Mouse (Mus musculus): ENCODE measurements around the gene Cela2a.

Cela2a gene

DNA sequence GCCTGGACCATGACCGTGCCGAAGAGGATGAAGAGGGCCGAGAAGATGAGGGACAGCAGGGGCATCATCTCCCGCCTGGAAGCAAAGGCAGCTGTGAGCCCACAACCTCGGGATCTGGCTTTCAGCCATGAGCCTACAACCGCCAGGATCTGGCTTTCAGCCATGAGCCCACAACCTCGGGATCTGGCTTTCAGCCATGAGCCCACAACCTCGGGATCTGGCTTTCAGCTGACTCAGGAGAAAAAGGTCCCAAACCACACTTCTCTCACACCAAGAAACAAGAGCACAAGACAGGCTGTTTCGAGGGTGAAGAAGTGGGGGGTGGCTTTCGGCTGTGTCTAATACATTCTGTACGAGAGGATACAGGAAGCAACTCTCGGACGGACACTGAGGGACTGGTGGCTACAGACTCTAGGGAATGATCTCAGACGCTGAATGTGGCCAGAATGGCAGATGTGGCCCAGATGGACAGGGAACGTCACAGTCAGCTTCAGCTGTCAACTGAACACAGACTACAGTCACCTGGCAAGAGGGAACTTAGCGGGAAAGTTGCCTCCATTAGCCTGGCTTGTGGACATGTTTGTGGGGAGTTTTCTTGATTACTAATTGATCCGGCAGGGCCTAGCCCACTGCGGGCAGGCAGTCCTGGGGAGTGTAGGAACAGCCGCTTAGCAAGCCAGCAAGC, 59.1 kb downstream of the Cela2a start:
- no peak for DNase-seq (ENCODE audit: low read depth, low spot score)

DNA sequence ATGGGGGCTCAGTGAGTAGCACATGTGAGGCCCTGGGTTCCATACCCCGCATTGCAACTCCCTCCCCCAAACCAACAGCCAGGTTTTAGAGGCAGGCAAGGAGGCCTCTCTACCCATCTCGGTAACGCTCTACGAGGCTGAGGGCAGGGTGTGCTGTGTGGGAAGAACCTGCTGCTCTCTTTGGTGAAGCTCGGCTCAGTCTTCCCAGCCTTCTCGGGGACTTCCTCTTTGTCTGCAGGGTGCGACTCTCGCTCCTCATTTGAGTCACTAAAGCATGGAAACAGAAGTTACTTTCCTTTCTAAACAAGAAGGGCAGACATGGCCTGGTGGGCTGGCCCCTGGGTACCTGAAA, 59.7 kb downstream of the Cela2a start:
- no peak for DNase-seq (ENCODE audit: low read depth, low spot score)

DNA sequence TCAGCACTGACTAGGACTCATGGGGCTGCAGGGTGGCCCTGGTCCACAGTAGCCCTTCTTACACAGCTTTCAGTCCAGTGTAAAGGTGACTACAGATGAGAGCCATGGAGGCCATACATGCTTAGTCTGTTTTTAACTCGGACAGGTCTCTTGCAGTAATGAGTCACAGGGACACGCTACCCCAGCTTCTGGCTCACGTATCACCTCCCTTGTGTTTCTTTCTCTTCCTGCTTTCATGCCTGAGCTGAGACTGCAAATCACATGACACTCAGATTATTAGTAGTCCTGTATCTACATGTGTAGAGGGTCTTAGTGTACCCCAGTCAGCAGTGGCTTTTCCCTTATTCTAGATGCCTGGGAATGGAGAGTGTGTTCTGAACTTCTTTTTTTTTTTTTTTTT, 61.0 kb downstream of the Cela2a start:
- DNase-seq (ENCODE audit: low read depth, low spot score): no peak

All from embryo, embryonic 11.5 days (tissue).